Mouse (Mus musculus) midbrain, embryonic 10.5 days (tissue): ENCODE results near the gene Zfp174. TPM values are rescaled to one million over a fixed set of nuclear protein-coding genes. Genes with fewer than 3 reads are reported as not detected.

Source experiments
- DNase-seq: peaks from one replicate; pipeline ENCODE4 v3.0.0-alpha.2; 2017; ENCODE audit warnings: low spot score
- H3K27ac ChIP-seq: fragments of 300-500 bp; sonication (generic); replicated peaks from 2 replicates; pipeline ENCODE4 v1.5.1; 2016; ENCODE audit warnings: mild to moderate bottlenecking
- H3K27me3 ChIP-seq: fragments of 300-500 bp; sonication (generic); 2 replicates; pipeline ENCODE4 v1.6.1; 2016; ENCODE audit warnings: low read depth, mild to moderate bottlenecking; ENCODE audit not compliant: poor library complexity, severe bottlenecking
- H3K36me3 ChIP-seq: fragments of 300-500 bp; sonication (generic); 2 replicates; pipeline ENCODE4 v1.6.1; 2016; ENCODE audit warnings: mild to moderate bottlenecking, moderate library complexity
- H3K4me1 ChIP-seq: fragments of 300-500 bp; sonication (generic); 2 replicates; pipeline ENCODE4 v1.6.1; 2016
- H3K4me3 ChIP-seq: fragments of 300-500 bp; sonication (generic); 2 replicates; pipeline ENCODE4 v1.5.1; 2016; ENCODE audit warnings: mild to moderate bottlenecking, moderate library complexity
- H3K9me3 ChIP-seq: fragments of 300-500 bp; sonication (generic); replicated peaks from 2 replicates; pipeline ENCODE4 v1.6.1; 2016; ENCODE audit warnings: mild to moderate bottlenecking
- WGBS: fragments of 180-500 bp; shearing (Covaris S2); methylation state at CpG from one replicate; pipeline ENCODE4 v1.1.7; 2016; 5-methylcytosine and 5-hydroxymethylcytosine counted together
- polyA plus RNA-seq: library from polyadenylated mRNA; unstranded; fragments of >200 nt; fragmentation: Nextera tagmentation; extraction: Ambion mirVana; gene quantifications from 2 replicates; pipeline ENCODE4 v1.2.1, GENCODE M21; 2016

Zfp174 gene
- polyA plus RNA-seq, 1 experiment from 2014 or later: 1.00 TPM

DNA sequence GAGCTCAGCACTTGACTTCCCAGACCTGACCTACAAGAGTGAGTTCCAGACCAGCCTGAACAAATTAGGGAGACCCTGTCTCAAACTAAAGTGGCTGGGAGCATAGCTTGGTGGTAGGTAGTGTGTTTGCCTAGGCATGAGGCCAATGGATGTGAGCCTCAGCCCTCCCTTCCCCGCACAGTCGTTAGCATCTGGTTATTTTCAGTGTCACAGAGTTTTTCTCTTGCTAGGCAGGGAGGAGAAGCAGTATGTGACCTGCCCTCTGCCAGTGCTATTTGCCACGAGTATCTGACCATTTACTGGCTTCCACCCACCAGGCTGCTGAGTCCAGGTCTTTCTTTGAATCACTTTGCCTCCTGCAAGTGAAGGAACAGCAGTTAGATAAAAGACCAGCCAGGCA is 46.7 kb downstream of the Zfp174 start:
- no peaks in the 10 kb centered on the region for H3K4me1 ChIP-seq
- peaks cover 41% of the 10 kb centered on the region for H3K36me3 ChIP-seq
- no peaks in the 10 kb centered on the region for H3K27me3 ChIP-seq
- no peak for DNase-seq
- no peaks in the 10 kb centered on the region for H3K9me3 ChIP-seq
- no peak overlapping the region for H3K4me3 ChIP-seq
- no peak overlapping the region for H3K27ac ChIP-seq
- 91% methylated on average over 3 of the region's 3 CpGs for WGBS

DNA sequence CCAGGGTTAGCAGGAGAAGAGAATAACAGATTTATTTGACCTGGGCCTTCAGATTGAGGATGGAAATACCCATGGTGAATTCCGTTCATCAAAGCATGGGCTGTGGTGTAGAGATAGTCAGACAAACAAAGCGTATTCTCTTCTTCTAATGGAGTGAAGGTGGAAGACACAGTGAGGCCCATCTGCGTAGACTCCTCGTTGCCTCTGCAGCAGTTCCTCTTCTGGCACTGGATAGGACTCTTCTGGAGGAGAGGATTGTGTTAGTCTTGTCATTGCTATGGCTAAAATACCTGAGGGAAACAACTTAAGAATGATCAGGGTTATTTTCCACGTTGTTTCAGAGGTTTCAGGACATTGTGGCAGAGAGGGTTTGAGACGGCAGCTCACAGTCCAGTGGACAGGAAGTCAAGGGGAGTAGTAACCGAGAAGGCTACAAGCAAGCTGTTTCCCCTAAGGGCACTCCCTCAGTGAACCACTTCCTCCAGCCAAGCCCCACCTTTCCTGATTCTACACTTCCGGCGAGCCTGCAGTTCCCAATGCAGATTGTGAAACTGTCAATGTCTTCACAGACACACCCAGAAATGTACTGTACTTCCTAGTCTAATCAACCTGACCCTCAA is 48.2 kb downstream of the Zfp174 start:
- no peak overlapping the region for H3K4me3 ChIP-seq
- DNase-seq: no peak
- peaks cover 56% of the 10 kb centered on the region for H3K36me3 ChIP-seq
- H3K27me3 ChIP-seq: no peaks in the 10 kb centered on the region
- no peak overlapping the region for H3K27ac ChIP-seq
- WGBS: 85% methylated on average over 9 of the region's 9 CpGs
- H3K4me1 ChIP-seq: no peaks in the 10 kb centered on the region
- no peaks in the 10 kb centered on the region for H3K9me3 ChIP-seq

DNA sequence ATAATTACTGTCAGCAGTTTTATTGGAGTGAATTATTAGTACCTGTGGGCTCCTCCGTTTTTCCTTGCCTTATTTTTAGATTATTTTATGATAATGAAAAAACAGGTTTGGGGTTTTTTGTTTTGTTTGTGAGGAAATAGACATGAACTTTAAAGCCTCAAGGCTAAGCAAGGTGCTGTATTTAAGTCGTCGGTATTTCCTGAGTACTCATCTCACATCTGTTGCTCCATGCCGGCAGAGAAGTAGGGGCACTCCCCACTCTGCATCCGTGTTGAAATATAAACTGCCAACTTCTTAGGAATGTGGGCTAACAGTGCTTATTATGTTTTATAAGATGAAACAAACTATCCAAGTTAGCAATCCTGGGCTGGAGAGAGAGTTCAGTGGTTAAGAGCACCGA is 49.0 kb downstream of the Zfp174 start:
- Histone ChIP-seq H3K27me3 (no peaks in the 10 kb centered on the region), H3K4me3 (no peak overlapping the region), H3K9me3 (no peaks in the 10 kb centered on the region), H3K4me1 (no peaks in the 10 kb centered on the region), H3K36me3 (peaks cover 64% of the 10 kb centered on the region), H3K27ac (no peak overlapping the region)
- 85% methylated on average over 6 of the region's 6 CpGs for WGBS
- DNase-seq: no peak

DNA sequence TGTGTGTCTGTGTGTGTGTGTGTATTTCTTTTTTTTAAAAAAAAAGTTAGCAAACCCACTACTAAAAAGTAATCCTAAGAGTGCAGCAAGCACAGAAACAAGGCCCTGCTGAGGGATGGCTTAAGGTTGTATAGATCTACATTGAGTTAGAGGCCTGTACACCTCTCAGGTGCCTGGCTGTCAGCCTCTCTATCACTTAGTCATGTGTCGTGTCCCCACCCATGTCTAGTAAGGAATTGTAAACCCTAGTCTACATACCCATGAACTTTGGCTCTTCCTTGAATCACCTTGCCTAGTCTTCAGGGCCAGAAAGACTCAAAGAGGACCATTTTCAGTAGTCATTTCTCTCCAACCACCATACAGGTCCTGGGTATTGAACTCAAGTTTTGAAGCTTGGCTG is 49.5 kb downstream of the Zfp174 start:
- Histone ChIP-seq H3K27me3 (no peaks in the 10 kb centered on the region), H3K4me3 (no peak overlapping the region), H3K36me3 (peaks cover 69% of the 10 kb centered on the region), H3K4me1 (no peaks in the 10 kb centered on the region), H3K9me3 (no peaks in the 10 kb centered on the region), H3K27ac (no peak overlapping the region)
- WGBS: 95% methylated on average over 1 of the region's 1 CpGs
- DNase-seq: no peak

DNA sequence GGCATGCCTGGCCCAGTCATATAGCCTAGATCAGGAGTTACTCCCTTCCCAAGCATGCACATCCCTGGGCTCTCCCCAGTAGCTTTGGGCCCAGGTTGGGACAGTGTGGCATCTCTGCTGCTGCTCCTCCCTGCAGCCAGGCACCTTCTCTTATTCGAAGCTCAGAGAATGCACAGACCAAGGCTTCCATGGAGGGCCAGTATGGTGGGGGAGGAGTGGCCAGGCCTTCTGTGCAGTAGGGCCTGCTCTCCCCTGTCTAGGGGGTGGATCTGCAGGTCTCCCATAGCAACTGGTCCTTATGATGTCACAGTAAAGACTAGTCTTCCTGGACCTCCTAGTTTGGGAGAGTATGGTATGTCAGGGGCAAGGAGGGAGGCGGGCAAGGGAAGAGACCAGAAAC is 60.4 kb downstream of the Zfp174 start:
- peaks cover 49% of the 10 kb centered on the region for H3K36me3 ChIP-seq
- peaks cover 25% of the 10 kb centered on the region for H3K4me1 ChIP-seq
- H3K27ac ChIP-seq: no peak overlapping the region
- no peaks in the 10 kb centered on the region for H3K9me3 ChIP-seq
- 0 out of 2 replicates have a peak overlapping the region, but pooled peaks have one; percentile 62 for H3K4me3 ChIP-seq
- DNase-seq: no peak
- WGBS: 70% methylated on average over 2 of the region's 2 CpGs
- H3K27me3 ChIP-seq: no peaks in the 10 kb centered on the region

Other genes starting within 250 kb of the Zfp174 start
- gene Mefv, start 129.2 kb upstream of the Zfp174 start, polyA plus RNA-seq: not detected in 2 replicates
- 49.1 and 54.7 TPM in 2 replicates for gene Zfp263, start 103.2 kb upstream of the Zfp174 start, polyA plus RNA-seq
- gene Olfr15, start 16.4 kb upstream of the Zfp174 start, polyA plus RNA-seq: not detected in 2 replicates
- gene Naa60, start 25.1 kb downstream of the Zfp174 start, polyA plus RNA-seq: 60.7 and 68.7 TPM in 2 replicates
- gene Zfp597, start 37.3 kb downstream of the Zfp174 start, polyA plus RNA-seq: 7.0 and 10.8 TPM in 2 replicates
- gene Gm20695, start 37.4 kb downstream of the Zfp174 start, polyA plus RNA-seq: 4.1 and 5.1 TPM in 2 replicates
- gene 1700037C18Rik, start 61.4 kb downstream of the Zfp174 start, polyA plus RNA-seq: 5.0 and 8.5 TPM in 2 replicates
- gene Cluap1, start 61.5 kb downstream of the Zfp174 start, polyA plus RNA-seq: 22.5 and 27.2 TPM in 2 replicates
- gene Nlrc3, start 129.4 kb downstream of the Zfp174 start, polyA plus RNA-seq: 0.81 and 0.89 TPM in 2 replicates
- gene Slx4, start 156.5 kb downstream of the Zfp174 start, polyA plus RNA-seq: 22.5 and 25.2 TPM in 2 replicates
- gene Dnase1, start 189.7 kb downstream of the Zfp174 start, polyA plus RNA-seq: 5.3 and 6.5 TPM in 2 replicates
- 85.5 and 90.6 TPM in 2 replicates for gene Trap1, start 230.6 kb downstream of the Zfp174 start, polyA plus RNA-seq